Mouse (Mus musculus) macrophage (primary cell): Measurements from ENCODE around the gene Focad. TPM values are rescaled to one million over a fixed set of nuclear protein-coding genes. Genes with fewer than 3 reads are reported as not detected.
"Not testable (repeated sequence)": the region's sequence is repeated elsewhere in the genome, so short reads cannot be mapped to it uniquely, and the experiment has no call there.

Experiments
- H3K27ac ChIP-seq: fragments of 350-480 bp; formaldehyde crosslinking; 2 replicates; pipeline ENCODE4 v1.9.0; 2021
- H3K36me3 ChIP-seq: fragments of 350-480 bp; formaldehyde crosslinking; 2 replicates; pipeline ENCODE4 v1.9.0; 2021; ENCODE audit errors: inconsistent target
- H3K4me3 ChIP-seq: fragments of 350-480 bp; formaldehyde crosslinking; 2 replicates; pipeline ENCODE4 v1.9.0; 2021; ENCODE audit errors: inconsistent target
- H3K79me2 ChIP-seq: fragments of 350-480 bp; formaldehyde crosslinking; 2 replicates; pipeline ENCODE4 v1.9.0; 2021; ENCODE audit errors: inconsistent target
- WGBS: methylation state at CpG from one replicate; pipeline ENCODE4 v1.1.7; 2026; ENCODE audit warnings: inconsistent platforms; ENCODE audit not compliant: missing documents; 5-methylcytosine and 5-hydroxymethylcytosine counted together
- polyA plus RNA-seq: library from polyadenylated mRNA; stranded (reverse); fragments of 250-400 nt; gene quantifications from 3 replicates; pipeline ENCODE4 v1.2.4, GENCODE M21; 2018; ENCODE audit warnings: inconsistent platforms

Focad gene
- polyA plus RNA-seq, 1 experiment from 2014 or later: 5.9 TPM

- Histone ChIP-seq H3K36me3 (no peaks in the 10 kb centered on the region), H3K79me2 (no peaks in the 10 kb centered on the region), H3K4me3 (no peak overlapping the region), H3K27ac (no peak overlapping the region)
- WGBS: 31% methylated on average over 2 of the region's 2 CpGs
Observed at GRCm38 (mm10) chr4:88337365-88337764, 242.9 kb downstream of the Focad start.

- no peaks in the 10 kb centered on the region for H3K79me2 ChIP-seq
- H3K27ac ChIP-seq: no peak overlapping the region
- 99% methylated on average over 5 of the region's 5 CpGs for WGBS
- no peaks in the 10 kb centered on the region for H3K36me3 ChIP-seq
- no peak overlapping the region for H3K4me3 ChIP-seq
Observed at GRCm38 (mm10) chr4:88338130-88338529, 243.7 kb downstream of the Focad start.

GRCm38 (mm10) chr4:88344468-88344867, 250.0 kb downstream of the Focad start:
- no peaks in the 10 kb centered on the region for H3K36me3 ChIP-seq
- H3K27ac ChIP-seq: no peak overlapping the region
- 86% methylated on average over 11 of the region's 11 CpGs for WGBS
- H3K4me3 ChIP-seq: no peak overlapping the region
- no peaks in the 10 kb centered on the region for H3K79me2 ChIP-seq

- Histone ChIP-seq H3K27ac (no peak overlapping the region), H3K79me2 (no peaks in the 10 kb centered on the region), H3K4me3 (no peak overlapping the region), H3K36me3 (no peaks in the 10 kb centered on the region)
- 93% methylated on average over 4 of the region's 4 CpGs for WGBS
Observed at GRCm38 (mm10) chr4:88345065-88345464, 250.6 kb downstream of the Focad start.

- H3K36me3 ChIP-seq: no peaks in the 10 kb centered on the region
- H3K79me2 ChIP-seq: no peaks in the 10 kb centered on the region
- 98% methylated on average over 8 of the region's 8 CpGs for WGBS
- H3K27ac ChIP-seq: no peak overlapping the region
- no peak overlapping the region for H3K4me3 ChIP-seq
Observed at GRCm38 (mm10) chr4:88345938-88346337, 251.5 kb downstream of the Focad start.

GRCm38 (mm10) chr4:88350910-88351309, 256.5 kb downstream of the Focad start:
- 0% methylated on average over 4 of the region's 4 CpGs for WGBS
- Histone ChIP-seq H3K4me3 (no peak overlapping the region), H3K36me3 (no peaks in the 10 kb centered on the region), H3K79me2 (no peaks in the 10 kb centered on the region), H3K27ac (no peak overlapping the region)

GRCm38 (mm10) chr4:88356652-88357051, 262.2 kb downstream of the Focad start:
- Histone ChIP-seq H3K79me2 (no peaks in the 10 kb centered on the region), H3K36me3 (no peaks in the 10 kb centered on the region), H3K4me3 (no peak overlapping the region), H3K27ac (no peak overlapping the region)
- WGBS: 83% methylated on average over 2 of the region's 2 CpGs

- WGBS: 46% methylated on average over 3 of the region's 3 CpGs
Observed at GRCm38 (mm10) chr4:88357431-88357830, 263.0 kb downstream of the Focad start.

GRCm38 (mm10) chr4:88369951-88370350, 275.5 kb downstream of the Focad start:
- Histone ChIP-seq H3K79me2 (no peaks in the 10 kb centered on the region), H3K27ac (no peak overlapping the region), H3K4me3 (no peak overlapping the region), H3K36me3 (no peaks in the 10 kb centered on the region)
- WGBS: 95% methylated on average over 6 of the region's 6 CpGs

More at GRCm38 (mm10) chr4:88357431-88357830, 263.0 kb downstream of the Focad start:
- Histone ChIP-seq H3K79me2 (no peaks in the 10 kb centered on the region), H3K27ac (no peak overlapping the region), H3K36me3 (no peaks in the 10 kb centered on the region), H3K4me3 (no peak overlapping the region)

GRCm38 (mm10) chr4:88370819-88371218, 276.4 kb downstream of the Focad start:
- H3K36me3 ChIP-seq: no peaks in the 10 kb centered on the region
- H3K27ac ChIP-seq: no peak overlapping the region
- H3K79me2 ChIP-seq: no peaks in the 10 kb centered on the region
- no peak overlapping the region for H3K4me3 ChIP-seq
- 98% methylated on average over 8 of the region's 8 CpGs for WGBS

GRCm38 (mm10) chr4:88372293-88373224, 278.1 kb downstream of the Focad start:
- Histone ChIP-seq H3K79me2 (no peaks in the 10 kb centered on the region), H3K36me3 (no peaks in the 10 kb centered on the region)
- 94% methylated on average over 18 of the region's 18 CpGs for WGBS

GRCm38 (mm10) chr4:88390036-88390435, 295.6 kb downstream of the Focad start:
- WGBS: 14% methylated on average over 1 of the region's 1 CpGs
- Histone ChIP-seq H3K79me2 (no peaks in the 10 kb centered on the region), H3K27ac (peak overlapping the region; percentile 38), H3K36me3 (no peaks in the 10 kb centered on the region), H3K4me3 (no peak overlapping the region)

More at GRCm38 (mm10) chr4:88372293-88373224, 278.1 kb downstream of the Focad start:
- Histone ChIP-seq H3K27ac (no peak overlapping the region), H3K4me3 (no peak overlapping the region)

GRCm38 (mm10) chr4:88390596-88390995, 296.2 kb downstream of the Focad start:
- 85% methylated on average over 1 of the region's 1 CpGs for WGBS
- not testable (repeated sequence) for H3K79me2 ChIP-seq, H3K36me3 ChIP-seq, H3K4me3 ChIP-seq
- peak overlapping the region; percentile 38 for H3K27ac ChIP-seq

GRCm38 (mm10) chr4:88395717-88396116, 301.3 kb downstream of the Focad start:
- no peaks in the 10 kb centered on the region for H3K79me2 ChIP-seq
- H3K36me3 ChIP-seq: no peaks in the 10 kb centered on the region
- no peak overlapping the region for H3K4me3 ChIP-seq
- WGBS: 5% methylated on average over 3 of the region's 3 CpGs
- no peak overlapping the region for H3K27ac ChIP-seq

- WGBS: 95% methylated on average over 6 of the region's 6 CpGs
- Histone ChIP-seq H3K27ac (no peak overlapping the region), H3K4me3 (no peak overlapping the region), H3K36me3 (no peaks in the 10 kb centered on the region), H3K79me2 (no peaks in the 10 kb centered on the region)
Observed at GRCm38 (mm10) chr4:88396995-88397521, 302.6 kb downstream of the Focad start.
